In the genomic region with DNA sequence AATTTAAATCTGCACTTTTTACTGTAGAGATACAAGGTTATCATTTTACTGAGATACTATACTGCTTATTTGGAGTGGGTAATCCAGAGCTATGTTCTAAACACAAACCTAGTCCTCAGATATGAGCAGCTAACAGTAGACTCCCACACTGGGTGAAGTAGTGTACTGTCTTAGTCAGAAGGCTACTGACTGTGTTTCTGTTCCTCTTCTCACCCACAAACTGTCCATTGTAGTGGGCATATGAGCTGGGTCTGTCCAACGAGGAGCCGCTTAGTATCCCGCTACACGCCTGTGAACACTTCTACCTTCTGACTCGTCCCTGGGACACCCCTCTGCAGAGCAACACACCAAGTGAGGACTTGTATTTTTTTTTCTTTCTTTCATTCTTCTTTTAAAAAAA, we compare ENCODE assay signal across 35 mouse cellular contexts. TPM values are rescaled to one million over a fixed set of nuclear protein-coding genes. Genes with fewer than 3 reads are reported as not detected.
"Had no signal": no experiment of that assay in that cellular context is flagged by ENCODE, and none has a peak within 500 bp of the region (broad histone marks: within the 10 kb centered on the region; RNA-seq: fewer than 3 reads in every experiment).

No protein-coding gene starts in this region.

- H3K27me3 ChIP-seq: embryonic facial prominence, embryonic 12.5 days; embryonic facial prominence, embryonic 13.5 days; embryonic facial prominence, embryonic 15.5 days; forebrain, embryonic 12.5 days; forebrain, embryonic 13.5 days; forebrain, embryonic 15.5 days had no signal

- H3K4me3 ChIP-seq: embryonic facial prominence, embryonic 10.5 days; embryonic facial prominence, embryonic 12.5 days; embryonic facial prominence, embryonic 13.5 days; embryonic facial prominence, embryonic 15.5 days; erythroblast, embryonic 14.5 days; forebrain, embryonic 10.5 days; forebrain, embryonic 12.5 days; forebrain, embryonic 13.5 days; forebrain, embryonic 15.5 days; gastrocnemius, adult 2 months; heart, adult 2 months had no signal

- H3K9ac ChIP-seq: embryonic facial prominence, embryonic 12.5 days; embryonic facial prominence, embryonic 13.5 days; embryonic facial prominence, embryonic 15.5 days; forebrain, embryonic 12.5 days; forebrain, embryonic 13.5 days; forebrain, embryonic 15.5 days; forebrain, postnatal 0 days had no signal

- DNase-seq: cerebellum, adult 9-10 months; cerebellum, adult 9-11 months; cerebellum, postnatal 10 days; cerebellum, postnatal 14 days; cerebellum, postnatal 25 days; cerebellum, postnatal 36 days; embryo, embryonic 11 days; forebrain, postnatal 0 days; gastrocnemius, adult 2 months; gastrocnemius, postnatal 10 days; gastrocnemius, postnatal 14 days; gastrocnemius, postnatal 25 days; gastrocnemius, postnatal 36 days; heart, adult 11 months; heart, adult 18-20 months; heart, adult 2 months had no signal

- H3K4me2 ChIP-seq: embryonic facial prominence, embryonic 12.5 days; embryonic facial prominence, embryonic 13.5 days; embryonic facial prominence, embryonic 15.5 days; forebrain, embryonic 12.5 days; forebrain, embryonic 13.5 days; forebrain, embryonic 15.5 days had no signal

- H3K9me3 ChIP-seq: embryonic facial prominence, embryonic 10.5 days; embryonic facial prominence, embryonic 12.5 days; embryonic facial prominence, embryonic 13.5 days; embryonic facial prominence, embryonic 15.5 days; forebrain, embryonic 10.5 days; forebrain, embryonic 12.5 days; forebrain, embryonic 13.5 days; forebrain, embryonic 15.5 days had no signal

- H3K27ac ChIP-seq: embryonic facial prominence, embryonic 10.5 days; embryonic facial prominence, embryonic 12.5 days; embryonic facial prominence, embryonic 13.5 days; embryonic facial prominence, embryonic 15.5 days; forebrain, embryonic 10.5 days; forebrain, embryonic 12.5 days; forebrain, embryonic 13.5 days; forebrain, embryonic 15.5 days; gastrocnemius, adult 2 months; heart, adult 2 months had no signal

- H3K4me1 ChIP-seq: embryonic facial prominence, embryonic 10.5 days; embryonic facial prominence, embryonic 12.5 days; embryonic facial prominence, embryonic 13.5 days; embryonic facial prominence, embryonic 15.5 days; forebrain, embryonic 10.5 days; forebrain, embryonic 12.5 days; forebrain, embryonic 13.5 days; forebrain, embryonic 15.5 days had no signal

RNA-seq across cellular contexts. Expression of a gene that starts 22.7 kb away (rescaled TPM):
- total RNA-seq: granulocyte monocyte progenitor cell, adult 5-6 weeks had no signal
- polyA plus RNA-seq: embryonic facial prominence, embryonic 15.5 days; erythroblast, embryonic 14.5 days had no signal

RNA-seq across cellular contexts. Expression of a gene that starts 58.8 kb away (rescaled TPM):
- total RNA-seq: forebrain, postnatal 0 days; gastrocnemius, adult 18-20 months; gastrocnemius, adult 2 months; gastrocnemius, adult 8-10 months; gastrocnemius, postnatal 10 days; gastrocnemius, postnatal 14 days; gastrocnemius, postnatal 25 days; gastrocnemius, postnatal 36 days; gastrocnemius, postnatal 4 days; heart, adult 18-20 months; heart, adult 2 months; heart, adult 8-10 months had no signal
- polyA plus RNA-seq: cortical plate, adult 2 months; forebrain, embryonic 13.5 days; forebrain, embryonic 14.5 days; forebrain, embryonic 15.5 days; forebrain, embryonic 16.5 days; forebrain, postnatal 0 days; frontal cortex, adult 2 months; gonadal fat pad, adult 2 months; heart, adult 2 months had no signal
